18 mouse cellular contexts compared by ENCODE assay signal in the genomic region with DNA sequence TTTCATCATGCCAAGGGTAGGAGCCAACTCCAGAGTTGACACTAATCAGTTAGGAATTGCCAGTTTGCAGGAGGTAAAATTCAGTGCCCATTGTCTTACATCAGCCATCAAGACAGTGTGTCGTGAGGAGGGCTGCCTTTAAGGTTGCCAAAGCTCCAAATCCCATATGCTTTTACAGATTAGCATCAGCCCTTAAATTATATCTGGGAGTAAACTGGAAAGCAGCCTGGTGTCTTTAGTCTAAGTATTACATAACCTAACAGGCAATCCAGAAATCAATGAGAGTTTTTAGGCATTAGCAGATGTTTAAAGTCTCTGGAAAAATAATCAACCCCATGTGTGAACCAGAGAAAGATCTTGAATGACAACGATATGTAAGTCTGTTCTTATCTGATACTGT.
"Had no signal": no experiment of that assay in that cellular context is flagged by ENCODE, and none has a peak within 500 bp of the region (broad histone marks: within the 10 kb centered on the region; RNA-seq: fewer than 3 reads in every experiment).

No protein-coding gene starts in this region.

- H3K9me3 ChIP-seq: midbrain, embryonic 10.5 days; midbrain, embryonic 13.5 days had no signal

- H3K4me2 ChIP-seq: lung, embryonic 14.5 days; midbrain, embryonic 13.5 days; neural tube, embryonic 13.5 days; neural tube, embryonic 15.5 days had no signal

- H3K27me3 ChIP-seq: midbrain, embryonic 13.5 days; neural tube, embryonic 15.5 days had no signal

- DNase-seq: lung, adult 18-20 months; lung, embryonic 14.5 days; lung, postnatal 10 days; lung, postnatal 4 days; retina, postnatal 1 day; right cerebral cortex, adult 18-20 months; right cerebral cortex, postnatal 25 days; right cerebral cortex, postnatal 4 days; spleen, adult 18-20 months; thymus, adult 18-20 months; thymus, postnatal 14 days; thymus, postnatal 36 days had no signal

- H3K4me1 ChIP-seq: midbrain, embryonic 10.5 days; midbrain, embryonic 13.5 days; neural tube, embryonic 13.5 days; neural tube, embryonic 15.5 days had no signal

- H3K36me3 ChIP-seq: midbrain, embryonic 10.5 days; midbrain, embryonic 13.5 days; neural tube, embryonic 13.5 days; neural tube, embryonic 15.5 days had no signal

- ATAC-seq: midbrain, embryonic 13.5 days; midbrain, embryonic 16.5 days had no signal

- H3K27ac ChIP-seq: midbrain, embryonic 10.5 days; midbrain, embryonic 13.5 days; neural tube, embryonic 13.5 days; neural tube, embryonic 15.5 days had no signal

- H3K4me3 ChIP-seq: midbrain, embryonic 10.5 days; midbrain, embryonic 13.5 days; myocyte; neural tube, embryonic 13.5 days; neural tube, embryonic 15.5 days had no signal

- H3K9ac ChIP-seq: lung, embryonic 14.5 days; midbrain, embryonic 13.5 days; neural tube, embryonic 13.5 days; neural tube, embryonic 15.5 days had no signal
